Mouse (Mus musculus) T-helper 2 cell (primary cell): ENCODE measurements at regions not wholly inside any gene's neighbourhood (a gene's known extent, or its start where the extent isn't known, plus 50 kb on each side); places are given as distances from the start of the nearest gene placed in this dataset.

ENCODE experiments used
- in situ Hi-C: fragments of 300-600 bp; cut with MboI, MseI; formaldehyde crosslinking; loops from one replicate; pipeline ENCODE4 v1.15.1; 2025; ENCODE audit warnings: high pct_unique_total_duplicates

- in situ Hi-C loops: loop anchor here (10.0 kb wide), 1 partner anchor 324 kb away; no protein-coding TSS in a partner anchor
These were observed 58.4 kb upstream of the Dio3 start for GRCm38 (mm10) chr12:110220516-110220915.

- in situ Hi-C loops: loop anchor here (10.0 kb wide), 1 partner anchor 324 kb away; no protein-coding TSS in a partner anchor
These were observed 57.7 kb upstream of the Dio3 start for GRCm38 (mm10) chr12:110221184-110221583.

GRCm38 (mm10) chr12:110221679-110222078, 57.2 kb upstream of the Dio3 start:
- in situ Hi-C loops: loop anchor here (10.0 kb wide), 1 partner anchor 323 kb away; no protein-coding TSS in a partner anchor

DNA sequence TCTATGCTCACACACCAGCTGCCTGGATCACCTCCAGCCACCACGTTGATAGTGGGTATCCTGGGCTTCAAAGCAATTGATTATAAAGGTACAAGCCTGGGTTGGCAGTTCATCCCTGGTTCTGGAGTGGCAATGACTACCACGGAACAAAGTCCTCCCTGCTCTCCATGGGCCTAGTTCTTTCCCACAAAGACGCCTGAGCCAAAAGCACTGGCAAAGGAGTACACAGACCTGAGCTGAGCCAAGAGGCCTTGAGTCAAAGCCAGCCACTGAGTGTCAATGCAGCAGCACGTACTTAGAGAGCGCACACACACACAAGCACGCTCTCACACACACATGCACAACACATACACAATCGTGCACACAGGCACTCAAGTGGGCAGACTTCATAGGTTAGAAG, 54.6 kb upstream of the Dio3 start:
- in situ Hi-C loops: loop anchor here (10.0 kb wide), 1 partner anchor 321 kb away; no protein-coding TSS in a partner anchor

DNA sequence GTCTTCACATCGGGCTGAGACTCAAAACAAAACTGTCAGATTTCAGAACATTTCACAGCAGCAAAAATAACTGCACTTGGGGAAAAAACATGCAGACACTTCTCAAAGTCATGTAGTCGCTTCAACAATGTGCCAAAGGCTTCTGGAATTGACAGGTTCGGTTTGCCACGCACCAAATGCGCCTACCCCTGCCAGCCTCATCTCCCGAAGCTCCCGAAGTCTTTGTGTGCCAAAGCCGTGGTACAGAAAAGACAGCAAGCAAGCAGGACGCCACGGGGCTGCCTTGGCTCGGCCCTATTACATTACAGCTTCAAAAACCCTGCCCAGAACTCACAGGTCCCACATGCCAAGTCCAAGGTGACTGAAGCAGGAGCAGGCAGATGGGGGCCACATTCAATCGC, 50.9 kb upstream of the Dio3 start:
- in situ Hi-C loops: loop anchor here (10.0 kb wide), 1 partner anchor 317 kb away; no protein-coding TSS in a partner anchor
